Comparison of ENCODE assay signal across 28 mouse cellular contexts in the genomic region with DNA sequence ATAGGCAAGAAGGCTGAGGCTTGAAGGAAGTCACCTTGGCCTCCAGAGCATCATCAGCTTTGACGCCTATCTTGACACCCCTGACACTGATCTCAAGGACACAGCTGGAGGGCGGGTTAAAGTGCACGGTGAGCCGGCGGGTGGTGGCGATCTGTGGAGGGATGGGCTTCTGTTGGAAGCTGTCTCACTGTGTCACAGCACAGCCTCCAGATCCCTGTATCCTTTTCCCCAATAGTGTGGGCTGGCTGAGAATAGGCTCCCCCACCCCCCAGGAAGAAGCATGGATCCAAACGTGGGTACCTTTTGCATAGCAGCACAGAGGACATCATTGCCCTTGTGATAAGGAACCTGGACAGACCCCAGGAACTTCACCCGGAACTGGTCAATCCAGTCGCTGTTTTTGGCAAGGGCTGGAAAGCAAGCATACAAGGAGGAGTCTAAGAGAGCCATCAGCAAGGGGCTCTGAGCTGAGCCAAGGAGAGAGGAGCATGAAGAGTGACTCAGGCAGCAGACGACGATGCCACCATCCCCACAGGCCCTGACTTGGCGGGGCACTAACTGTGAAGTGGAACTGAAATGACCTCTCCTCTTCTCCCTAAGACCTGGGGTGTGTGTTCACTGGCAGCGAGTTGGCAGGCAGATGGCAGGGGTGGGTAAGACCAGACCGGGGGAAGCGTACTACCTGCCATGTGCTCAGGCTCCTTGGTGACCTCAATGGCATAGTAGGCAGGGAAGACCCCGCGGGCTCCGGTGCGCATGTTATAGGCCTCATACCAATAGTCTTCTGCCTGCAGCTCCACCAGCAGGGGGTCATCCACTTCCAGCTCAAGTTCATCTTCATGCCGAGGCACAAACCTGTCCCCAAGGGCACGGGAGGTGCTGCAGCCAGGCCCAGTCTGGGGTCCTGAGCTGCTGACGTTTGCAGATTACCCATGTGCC. TPM values are rescaled to one million over a fixed set of nuclear protein-coding genes. Genes with fewer than 3 reads are reported as not detected.
DNase-seq lines count a peak whose midpoint lies in the region; ATAC-seq and TF ChIP-seq lines count a peak whose summit lies in the region.
"Had no signal": no experiment of that assay in that cellular context is flagged by ENCODE, and none has a peak within 500 bp of the region (broad histone marks: within the 10 kb centered on the region; RNA-seq: fewer than 3 reads in every experiment).

No protein-coding gene starts in this region.

- whole genome bisulfite sequencing in hindbrain, embryonic 13.5 days = 85% methylated on average over 22 of the region's 22 CpGs
- WGBS in hindbrain, embryonic 10.5 days = 82% methylated on average over 22 of the region's 22 CpGs

- TF ChIP-seq POLR2A in testis, adult 2 months (IDR thresholded peaks at IDR 0.05; ENCODE audit: control insufficient read depth, low read depth, low read length) = no peak

- no peaks in the 10 kb centered on the region for H3K9me3 ChIP-seq in hindbrain, embryonic 13.5 days
- H3K9me3 ChIP-seq in hindbrain, embryonic 10.5 days = no peaks in the 10 kb centered on the region
- H3K9me3 ChIP-seq: embryonic facial prominence, embryonic 10.5 days; embryonic facial prominence, embryonic 15.5 days; forebrain, embryonic 12.5 days; heart, embryonic 15.5 days; hindbrain, embryonic 12.5 days; lung, embryonic 15.5 days; neural tube, embryonic 13.5 days had no signal

- no peak overlapping the region for H3K9ac ChIP-seq in hindbrain, embryonic 13.5 days
- H3K9ac ChIP-seq: embryonic facial prominence, embryonic 15.5 days; forebrain, embryonic 12.5 days; heart, embryonic 15.5 days; hindbrain, embryonic 12.5 days; liver, embryonic 14.5 days; lung, embryonic 15.5 days; neural tube, embryonic 13.5 days had no signal

- H3K4me2 ChIP-seq in hindbrain, embryonic 13.5 days = no peak overlapping the region
- H3K4me2 ChIP-seq: embryonic facial prominence, embryonic 15.5 days; forebrain, embryonic 12.5 days; heart, embryonic 15.5 days; hindbrain, embryonic 12.5 days; lung, embryonic 15.5 days; midbrain, embryonic 11.5 days; neural tube, embryonic 13.5 days had no signal

- peaks cover 42% of the 10 kb centered on the region for H3K4me1 ChIP-seq in hindbrain, embryonic 13.5 days (replicated peaks)
- peaks cover 51% of the 10 kb centered on the region for H3K4me1 ChIP-seq in hindbrain, embryonic 10.5 days (replicated peaks)
- peaks cover 10% of the 10 kb centered on the region for H3K4me1 ChIP-seq in testis, adult 2 months (ENCODE audit: control insufficient read depth, insufficient read depth, low read length)

- peak; percentile 71 for DNase-seq in cerebellum, adult 11-12 months
- DNase-seq in cerebellum, postnatal 4 days (ENCODE audit: low spot score in 2 of 2) = no peak
- no peak for DNase-seq in hindbrain, embryonic 10.5 days (ENCODE audit: low spot score)
- no peak for DNase-seq in testis, postnatal 10 days (ENCODE audit: low spot score)
- no peak for DNase-seq in left cerebral cortex, postnatal 25 days (ENCODE audit: low spot score in 2 of 2)
- DNase-seq: adrenal gland, postnatal 14 days; gastrocnemius, postnatal 10 days; kidney, adult 8-10 months; kidney, postnatal 4 days; layer of hippocampus, adult 9-11 months had no signal

- no peak for ATAC-seq in hindbrain, embryonic 13.5 days (ENCODE audit: low FRiP score)
- ATAC-seq: intestine, embryonic 16.5 days; midbrain, embryonic 16.5 days; Patski had no signal

- H3K4me3 ChIP-seq in hindbrain, embryonic 13.5 days = no peak overlapping the region
- no peak overlapping the region for H3K4me3 ChIP-seq in hindbrain, embryonic 10.5 days
- H3K4me3 ChIP-seq in testis, adult 2 months (ENCODE audit: control insufficient read depth, low read depth, low read length) = peak overlapping the region; percentile 68
- H3K4me3 ChIP-seq: embryonic facial prominence, embryonic 10.5 days; embryonic facial prominence, embryonic 15.5 days; forebrain, embryonic 12.5 days; heart, embryonic 15.5 days; hindbrain, embryonic 12.5 days; lung, embryonic 15.5 days; neural tube, embryonic 13.5 days had no signal

- intact Hi-C loops in left cerebral cortex, postnatal 25 days (cut with DNase I) = no loop called here

- H3K36me3 ChIP-seq in hindbrain, embryonic 13.5 days = peaks cover 74% of the 10 kb centered on the region
- peaks cover 77% of the 10 kb centered on the region for H3K36me3 ChIP-seq in hindbrain, embryonic 10.5 days
- H3K36me3 ChIP-seq in testis, adult 2 months (ENCODE audit: control insufficient read depth, insufficient read depth, low read length) = no peaks in the 10 kb centered on the region

- H3K27ac ChIP-seq in hindbrain, embryonic 13.5 days = peak overlapping the region; percentile 23; the same call in 1 of the 2 replicates
- H3K27ac ChIP-seq in hindbrain, embryonic 10.5 days = no peak overlapping the region
- H3K27ac ChIP-seq in testis, adult 2 months (ENCODE audit: control insufficient read depth, insufficient read depth, low read depth, low read length) = no peak overlapping the region
- H3K27ac ChIP-seq: embryonic facial prominence, embryonic 10.5 days; embryonic facial prominence, embryonic 15.5 days; forebrain, embryonic 12.5 days; heart, embryonic 15.5 days; hindbrain, embryonic 12.5 days; kidney, postnatal 0 days; liver, embryonic 14.5 days; lung, embryonic 15.5 days; neural tube, embryonic 13.5 days had no signal

- TF ChIP-seq CTCF in testis, adult 2 months (IDR thresholded peaks at IDR 0.05; ENCODE audit: control insufficient read depth, insufficient read depth, insufficient replicate concordance, low read depth, low read length) = no peak

- H3K27me3 ChIP-seq in hindbrain, embryonic 13.5 days = no peaks in the 10 kb centered on the region
- H3K27me3 ChIP-seq in hindbrain, embryonic 10.5 days (ENCODE audit: insufficient read depth, poor library complexity, severe bottlenecking) = no peaks in the 10 kb centered on the region
- H3K27me3 ChIP-seq in testis, adult 2 months (ENCODE audit: control insufficient read depth, insufficient read depth, low read length) = no peaks in the 10 kb centered on the region
- H3K27me3 ChIP-seq: CH12.LX; embryonic facial prominence, embryonic 15.5 days; forebrain, embryonic 12.5 days; hindbrain, embryonic 12.5 days; lung, embryonic 15.5 days; neural tube, embryonic 13.5 days; Patski had no signal

RNA-seq across cellular contexts. Expression of gene 1700029I15Rik, which starts 3.0 kb away (rescaled TPM):
- 6.3 and 6.9 TPM in 2 replicates for polyA plus RNA-seq in hindbrain, embryonic 13.5 days (2015; fragmentation: Nextera tagmentation; extraction: Ambion mirVana)
- polyA plus RNA-seq in hindbrain, embryonic 10.5 days (2016; fragmentation: Nextera tagmentation; extraction: Ambion mirVana) = 3.3 and 4.3 TPM in 2 replicates
- 565 and 772 TPM in 2 replicates for polyA plus RNA-seq in testis, adult 2 months (2012; rRNA removed)
- total RNA-seq in left cerebral cortex, postnatal 25 days (2021) = 1 to 10 TPM; 3.4 to 4.4 TPM

RNA-seq across cellular contexts. Expression of gene Large2, which starts 10.7 kb away (rescaled TPM):
- 1.6 and 2.4 TPM in 2 replicates for polyA plus RNA-seq in hindbrain, embryonic 13.5 days (2015; fragmentation: Nextera tagmentation; extraction: Ambion mirVana)
- polyA plus RNA-seq in hindbrain, embryonic 10.5 days (2016; fragmentation: Nextera tagmentation; extraction: Ambion mirVana) = 7.8 and 12.5 TPM in 2 replicates
- 11.2 and 11.8 TPM in 2 replicates for polyA plus RNA-seq in testis, adult 2 months (2012; rRNA removed)
- under 1 TPM; 0.62 to 0.80 TPM for total RNA-seq in left cerebral cortex, postnatal 25 days (2021)
- total RNA-seq: MEL had no signal

RNA-seq across cellular contexts. Expression of gene Pex16, which starts 10.9 kb away (rescaled TPM):
- polyA plus RNA-seq in hindbrain, embryonic 13.5 days (2015; fragmentation: Nextera tagmentation; extraction: Ambion mirVana) = 35.7 and 35.8 TPM in 2 replicates
- polyA plus RNA-seq in hindbrain, embryonic 10.5 days (2016; fragmentation: Nextera tagmentation; extraction: Ambion mirVana) = 26.0 and 30.1 TPM in 2 replicates
- 89.9 and 91.5 TPM in 2 replicates for polyA plus RNA-seq in testis, adult 2 months (2012; rRNA removed)
- total RNA-seq in left cerebral cortex, postnatal 25 days (2021) = 10 to 100 TPM; 31.1 to 35.5 TPM

RNA-seq across cellular contexts. Expression of gene Mapk8ip1, which starts 15.7 kb away (rescaled TPM):
- 111 and 112 TPM in 2 replicates for polyA plus RNA-seq in hindbrain, embryonic 13.5 days (2015; fragmentation: Nextera tagmentation; extraction: Ambion mirVana)
- polyA plus RNA-seq in hindbrain, embryonic 10.5 days (2016; fragmentation: Nextera tagmentation; extraction: Ambion mirVana) = 55.0 and 75.5 TPM in 2 replicates
- 23.2 and 28.4 TPM in 2 replicates for polyA plus RNA-seq in testis, adult 2 months (2012; rRNA removed)
- total RNA-seq in left cerebral cortex, postnatal 25 days (2021) = 100 to 1,000 TPM; 374 to 376 TPM
- total RNA-seq: megakaryocyte progenitor cell, adult 5-6 weeks had no signal

RNA-seq across cellular contexts. Expression of gene Cry2, which starts 48.5 kb away (rescaled TPM):
- polyA plus RNA-seq in hindbrain, embryonic 13.5 days (2015; fragmentation: Nextera tagmentation; extraction: Ambion mirVana) = 36.8 and 38.5 TPM in 2 replicates
- 26.0 and 31.7 TPM in 2 replicates for polyA plus RNA-seq in hindbrain, embryonic 10.5 days (2016; fragmentation: Nextera tagmentation; extraction: Ambion mirVana)
- 20.4 and 22.0 TPM in 2 replicates for polyA plus RNA-seq in testis, adult 2 months (2012; rRNA removed)
- total RNA-seq in left cerebral cortex, postnatal 25 days (2021) = 100 to 1,000 TPM; 110 to 113 TPM

Comparison
In these comparisons a context has a peak if more than half of its experiments do, and no peak if none do; other contexts are left out.
1. RNA of gene 1700029I15Rik, which starts 3.0 kb away (polyA plus RNA-seq): 565 to 772 TPM in testis, adult 2 months; 6.3 to 6.9 TPM in hindbrain, embryonic 13.5 days and 3.3 to 4.3 TPM in hindbrain, embryonic 10.5 days; every median in the first group is over 10 times any median in the second.